Mouse (Mus musculus): ENCODE measurements around the gene Smg7. TPM values are rescaled to one million over a fixed set of nuclear protein-coding genes. Genes with fewer than 3 reads are reported as not detected.

The Smg7 gene
- polyA plus RNA-seq, 1 experiment from 2014 or later: 29.5 TPM

DNA sequence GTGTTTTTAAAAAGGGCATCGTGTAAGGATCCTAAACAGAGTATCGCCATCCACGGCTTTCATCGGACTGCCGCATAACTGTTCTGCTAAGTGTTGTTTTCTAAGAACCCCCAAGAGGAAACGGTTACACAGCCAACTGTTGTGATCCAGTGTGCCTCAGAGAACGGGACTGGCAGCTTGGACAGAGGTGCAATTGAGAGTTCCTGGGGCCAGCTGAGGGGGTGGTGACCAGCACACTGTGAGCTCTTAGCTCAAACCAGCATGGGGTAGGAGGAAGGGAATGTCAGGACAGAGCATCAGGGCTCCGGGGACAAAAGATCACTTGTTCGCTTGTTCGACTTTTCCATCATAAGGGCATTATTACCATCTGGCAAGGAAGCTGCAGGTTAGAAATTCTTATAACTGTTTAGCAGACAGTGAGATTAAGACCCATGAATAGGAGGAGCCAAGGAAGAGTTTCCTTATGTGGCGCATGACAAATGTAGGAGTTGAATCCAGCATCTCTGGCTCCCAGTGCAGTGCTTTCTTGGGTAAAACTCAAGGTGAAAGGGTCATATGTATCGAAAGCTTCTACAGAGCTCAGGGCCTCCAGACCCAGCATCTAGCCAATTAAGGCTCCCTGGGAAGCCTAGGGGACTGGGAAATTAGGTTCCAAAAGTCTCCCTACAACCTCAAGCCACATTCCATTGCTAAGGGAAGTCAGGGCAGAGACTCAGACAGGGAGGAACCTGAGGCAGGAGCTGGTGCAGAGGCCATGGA is 109.5 kb downstream of the Smg7 start:
- Histone ChIP-seq H3K9me3 (ENCODE audit: control insufficient read depth, low read length) (no peaks in the 10 kb centered on the region), H3K4me3 (ENCODE audit: low read depth, low read length) (no peak overlapping the region), H3K4me2 (no peak overlapping the region), H3K9ac (ENCODE audit: low read depth, low read length) (no peak overlapping the region), H3K27me3 (replicated peaks; ENCODE audit: control insufficient read depth, insufficient read depth, low read length) (no peaks in the 10 kb centered on the region), H3K27ac (ENCODE audit: low read depth, low read length) (no peak overlapping the region), H3K36me3 (ENCODE audit: control insufficient read depth, insufficient read depth, low read length) (no peaks in the 10 kb centered on the region), H3K4me1 (replicated peaks; ENCODE audit: control insufficient read depth, insufficient read depth, low read length) (peaks cover 24% of the 10 kb centered on the region)
- WGBS: 79% methylated on average over 12 of the region's 12 CpGs
- DNase-seq (ENCODE audit: low spot score) (no peak), ATAC-seq (replicated peaks; ENCODE audit: low FRiP score) (no peak)

DNA sequence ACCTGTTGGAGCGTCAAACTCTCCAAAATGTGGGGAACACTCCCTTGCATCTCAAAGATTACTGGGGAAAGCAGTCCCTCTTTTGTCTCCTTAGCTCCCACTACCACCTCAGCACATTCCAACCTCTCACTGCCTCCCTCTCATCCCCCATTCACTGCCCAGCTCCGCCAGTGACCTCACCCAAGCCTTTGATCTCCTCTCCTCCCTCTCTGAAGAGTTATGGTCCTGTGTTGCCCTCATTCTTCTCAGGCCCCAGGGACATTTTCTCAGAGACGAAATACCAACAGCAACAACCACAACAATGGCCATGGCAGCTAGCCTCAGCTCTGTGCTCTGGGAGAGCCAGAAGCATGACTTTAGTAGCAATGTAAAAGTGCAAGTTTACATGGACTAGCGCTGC is 111.2 kb downstream of the Smg7 start:
- H3K27me3 ChIP-seq (replicated peaks; ENCODE audit: control insufficient read depth, insufficient read depth, low read length): no peaks in the 10 kb centered on the region
- H3K36me3 ChIP-seq (ENCODE audit: control insufficient read depth, insufficient read depth, low read length): no peaks in the 10 kb centered on the region
- no peak for DNase-seq (ENCODE audit: low spot score)
- H3K9ac ChIP-seq (ENCODE audit: low read depth, low read length): no peak overlapping the region
- ATAC-seq (replicated peaks; ENCODE audit: low FRiP score): no peak
- no peak overlapping the region for H3K27ac ChIP-seq (ENCODE audit: low read depth, low read length)
- peaks cover 21% of the 10 kb centered on the region for H3K4me1 ChIP-seq (replicated peaks; ENCODE audit: control insufficient read depth, insufficient read depth, low read length)
- H3K4me3 ChIP-seq (ENCODE audit: low read depth, low read length): no peak overlapping the region
- 45% methylated on average over 4 of the region's 4 CpGs for WGBS
- no peaks in the 10 kb centered on the region for H3K9me3 ChIP-seq (ENCODE audit: control insufficient read depth, low read length)
- no peak overlapping the region for H3K4me2 ChIP-seq

DNA sequence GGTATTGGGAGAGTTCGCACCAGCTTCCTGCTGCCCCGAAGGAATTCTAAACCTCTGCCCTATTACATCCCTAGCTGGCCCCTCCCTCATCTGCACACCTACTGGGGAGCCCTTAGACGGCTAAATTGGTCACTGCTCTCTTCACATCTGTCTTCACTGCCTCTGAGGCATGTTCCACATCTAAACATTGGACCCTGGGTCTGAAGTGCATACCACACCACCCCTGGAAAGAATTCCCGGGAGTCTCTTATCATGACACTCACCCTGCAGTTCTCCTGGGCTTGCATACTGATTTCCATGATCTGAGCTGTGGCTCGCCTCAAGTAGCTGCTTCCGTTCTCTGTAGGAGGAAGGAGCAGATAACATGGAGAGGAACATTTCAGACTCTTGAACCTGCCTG is 111.6 kb downstream of the Smg7 start:
- Histone ChIP-seq H3K9ac (ENCODE audit: low read depth, low read length) (no peak overlapping the region), H3K4me3 (ENCODE audit: low read depth, low read length) (0 out of 2 replicates have a peak overlapping the region, but pooled peaks have one; percentile 5), H3K27ac (ENCODE audit: low read depth, low read length) (no peak overlapping the region), H3K4me2 (peak overlapping the region; percentile 56), H3K4me1 (replicated peaks; ENCODE audit: control insufficient read depth, insufficient read depth, low read length) (peaks cover 17% of the 10 kb centered on the region), H3K36me3 (ENCODE audit: control insufficient read depth, insufficient read depth, low read length) (no peaks in the 10 kb centered on the region), H3K27me3 (replicated peaks; ENCODE audit: control insufficient read depth, insufficient read depth, low read length) (no peaks in the 10 kb centered on the region), H3K9me3 (ENCODE audit: control insufficient read depth, low read length) (no peaks in the 10 kb centered on the region)
- DNase-seq (ENCODE audit: low spot score) (no peak), ATAC-seq (replicated peaks; ENCODE audit: low FRiP score) (0 out of 2 replicates have a peak, but pooled peaks have one; percentile 14)
- WGBS: 14% methylated on average over 6 of the region's 6 CpGs

DNA sequence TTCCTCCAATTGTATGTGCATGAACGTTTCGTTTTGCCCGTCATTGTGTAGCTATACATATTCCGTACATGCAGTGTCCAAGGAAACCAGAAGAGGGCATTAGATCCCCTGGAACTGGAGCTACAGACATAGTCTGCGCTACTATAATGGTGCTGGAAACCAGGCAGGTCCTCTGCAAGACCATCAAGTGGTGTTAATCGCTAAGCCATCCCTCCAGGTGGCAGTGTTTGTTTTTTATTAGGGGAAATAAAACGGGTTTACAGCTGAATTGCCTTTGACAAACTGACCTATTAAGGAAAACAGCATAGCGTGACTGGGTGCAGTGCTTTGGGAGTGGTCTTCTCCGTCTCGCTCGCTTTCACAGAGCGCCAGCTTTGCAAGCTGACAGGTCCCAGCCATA is 112.2 kb downstream of the Smg7 start:
- Histone ChIP-seq H3K27ac (ENCODE audit: low read depth, low read length) (no peak overlapping the region), H3K4me1 (replicated peaks; ENCODE audit: control insufficient read depth, insufficient read depth, low read length) (peaks cover 12% of the 10 kb centered on the region), H3K27me3 (replicated peaks; ENCODE audit: control insufficient read depth, insufficient read depth, low read length) (no peaks in the 10 kb centered on the region), H3K9me3 (ENCODE audit: control insufficient read depth, low read length) (no peaks in the 10 kb centered on the region), H3K36me3 (ENCODE audit: control insufficient read depth, insufficient read depth, low read length) (no peaks in the 10 kb centered on the region), H3K4me3 (ENCODE audit: low read depth, low read length) (peak overlapping the region; percentile 5; the same call in 1 of the 2 replicates), H3K9ac (ENCODE audit: low read depth, low read length) (no peak overlapping the region), H3K4me2 (peak overlapping the region; percentile 56)
- no peak for DNase-seq (ENCODE audit: low spot score)
- 20% methylated on average over 12 of the region's 12 CpGs for WGBS
- ATAC-seq (replicated peaks; ENCODE audit: low FRiP score): peak; percentile 76

DNA sequence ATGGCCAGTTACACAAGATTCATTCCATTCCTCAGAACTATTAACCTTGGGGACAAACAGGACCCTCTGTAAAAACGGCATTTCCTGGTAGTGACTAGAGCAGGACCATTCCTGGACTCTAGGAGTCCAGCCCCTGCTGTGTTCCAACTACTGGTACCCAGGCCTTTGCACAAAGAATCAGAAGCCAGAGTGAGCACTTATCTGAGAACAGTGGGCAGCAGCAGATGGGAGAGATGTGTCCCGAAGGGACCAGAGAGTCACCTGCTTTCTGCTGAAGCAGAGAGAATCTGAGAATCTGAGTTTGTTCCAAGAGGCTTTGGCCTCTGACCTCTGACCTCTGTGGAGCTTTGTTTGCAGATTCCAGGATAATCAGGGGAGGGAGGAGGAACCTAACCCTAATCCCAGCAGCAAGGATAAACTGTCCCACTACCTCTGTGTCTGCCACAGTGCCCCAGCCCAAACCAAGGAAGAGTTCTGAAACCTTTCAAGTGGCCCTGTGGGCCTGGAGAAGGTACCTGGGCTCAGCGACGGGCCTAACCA is 114.3 kb downstream of the Smg7 start:
- Histone ChIP-seq H3K4me1 (replicated peaks; ENCODE audit: control insufficient read depth, insufficient read depth, low read length) (peaks cover 8% of the 10 kb centered on the region), H3K4me3 (ENCODE audit: low read depth, low read length) (no peak overlapping the region), H3K4me2 (no peak overlapping the region), H3K36me3 (ENCODE audit: control insufficient read depth, insufficient read depth, low read length) (no peaks in the 10 kb centered on the region), H3K9me3 (ENCODE audit: control insufficient read depth, low read length) (no peaks in the 10 kb centered on the region), H3K27ac (ENCODE audit: low read depth, low read length) (no peak overlapping the region), H3K9ac (ENCODE audit: low read depth, low read length) (no peak overlapping the region), H3K27me3 (replicated peaks; ENCODE audit: control insufficient read depth, insufficient read depth, low read length) (no peaks in the 10 kb centered on the region)
- peak; percentile 22 for DNase-seq (ENCODE audit: low spot score)
- no peak for ATAC-seq (replicated peaks; ENCODE audit: low FRiP score)
- 65% methylated on average over 4 of the region's 4 CpGs for WGBS

Other genes with a start within 250 kb of the Smg7 start
- not detected in 2 replicates for gene Apobec4, start 152.1 kb downstream of the Smg7 start, polyA plus RNA-seq (2014; fragmentation: Nextera tagmentation; extraction: Ambion mirVana)
- 26.3 and 28.2 TPM in 2 replicates for gene Rgl1, start 136.3 kb downstream of the Smg7 start, polyA plus RNA-seq (2014; fragmentation: Nextera tagmentation; extraction: Ambion mirVana)
- gene Arpc5, start 136.1 kb downstream of the Smg7 start, polyA plus RNA-seq (2014; fragmentation: Nextera tagmentation; extraction: Ambion mirVana): 260 and 281 TPM in 2 replicates
- 12.6 and 13.9 TPM in 2 replicates for gene Ncf2, start 102.5 kb downstream of the Smg7 start, polyA plus RNA-seq (2014; fragmentation: Nextera tagmentation; extraction: Ambion mirVana)
- gene Nmnat2, start 52.3 kb upstream of the Smg7 start, polyA plus RNA-seq (2014; fragmentation: Nextera tagmentation; extraction: Ambion mirVana): 0.10 and 0.27 TPM in 2 replicates

Measured in liver, embryonic 11.5 days (tissue).